Comparison of ENCODE assay signal across 10 mouse cellular contexts in genomic region chr15:79368861-79369440, GRCm38 (mm10). TPM values are rescaled to one million over a fixed set of nuclear protein-coding genes. Genes with fewer than 3 reads are reported as not detected.
A peak's percentile ranks its signal among the peaks of the same experiment; 100 is the strongest.
DNase-seq lines count a peak whose midpoint lies in the region; ATAC-seq and TF ChIP-seq lines count a peak whose summit lies in the region.
"Had no signal": no experiment of that assay in that cellular context is flagged by ENCODE, and none has a peak within 500 bp of the region (broad histone marks: within the 10 kb centered on the region; RNA-seq: fewer than 3 reads in every experiment).

No protein-coding gene starts in this region.

- no peak overlapping the region for H3K4me2 ChIP-seq in hindbrain, embryonic 14.5 days (replicated peaks)
- peak overlapping the region; percentile 10 for H3K4me2 ChIP-seq in lung, embryonic 14.5 days
- H3K4me2 ChIP-seq: midbrain, embryonic 11.5 days had no signal

- ATAC-seq in hindbrain, embryonic 14.5 days (ENCODE audit: low FRiP score) = no peak; the same call in 1 of the 2 replicates
- ATAC-seq in lung, embryonic 14.5 days (ENCODE audit: insufficient read depth) = peak; percentile 6; the same call in 1 of the 2 replicates

- peak overlapping the region; percentile 57 for H3K27ac ChIP-seq in hindbrain, embryonic 10.5 days
- no peak overlapping the region for H3K27ac ChIP-seq in hindbrain, embryonic 14.5 days
- peak overlapping the region; percentile 91 for H3K27ac ChIP-seq in cortical plate, adult 2 months (ENCODE audit: insufficient read depth, low read length)
- peak overlapping the region; percentile 77 for H3K27ac ChIP-seq in lung, embryonic 14.5 days (ENCODE audit: low read depth)

- DNase-seq in hindbrain, embryonic 10.5 days (ENCODE audit: low spot score) = no peak
- DNase-seq in hindbrain, embryonic 14.5 days (ENCODE audit: low spot score) = no peak
- peak; percentile 50 for DNase-seq in heart, postnatal 4 days
- DNase-seq in lung, embryonic 14.5 days = no peak
- DNase-seq in cerebellum, adult 11 months = no peak
- no peak for DNase-seq in frontal cortex, postnatal 36 days (ENCODE audit: low spot score in 2 of 2)
- no peak for DNase-seq in left cerebral cortex, adult 8-10 months (ENCODE audit: low spot score in 2 of 2)
- DNase-seq: cerebellum, postnatal 14 days had no signal

- WGBS in hindbrain, embryonic 10.5 days = 87% methylated on average over 8 of the region's 8 CpGs
- WGBS in hindbrain, embryonic 14.5 days = 82% methylated on average over 8 of the region's 8 CpGs
- WGBS in lung, embryonic 14.5 days = 55% methylated on average over 8 of the region's 8 CpGs

- H3K9me3 ChIP-seq in hindbrain, embryonic 10.5 days = no peaks in the 10 kb centered on the region
- no peaks in the 10 kb centered on the region for H3K9me3 ChIP-seq in hindbrain, embryonic 14.5 days (ENCODE audit: control insufficient read depth, low read length)
- no peaks in the 10 kb centered on the region for H3K9me3 ChIP-seq in lung, embryonic 14.5 days (ENCODE audit: low read depth, low read length)

- peaks cover 86% of the 10 kb centered on the region for H3K36me3 ChIP-seq in hindbrain, embryonic 10.5 days
- H3K36me3 ChIP-seq in hindbrain, embryonic 14.5 days (replicated peaks; ENCODE audit: control insufficient read depth, insufficient read depth) = peaks cover 83% of the 10 kb centered on the region
- peaks cover 75% of the 10 kb centered on the region for H3K36me3 ChIP-seq in lung, embryonic 14.5 days (ENCODE audit: insufficient read depth)

- peaks cover 37% of the 10 kb centered on the region for H3K4me1 ChIP-seq in hindbrain, embryonic 10.5 days (replicated peaks)
- H3K4me1 ChIP-seq in hindbrain, embryonic 14.5 days (replicated peaks; ENCODE audit: control insufficient read depth, insufficient read depth, low read length) = no peaks in the 10 kb centered on the region
- H3K4me1 ChIP-seq in cortical plate, adult 2 months (ENCODE audit: control insufficient read depth, insufficient read depth, low read length) = no peaks in the 10 kb centered on the region
- peaks cover 20% of the 10 kb centered on the region for H3K4me1 ChIP-seq in lung, embryonic 14.5 days (ENCODE audit: insufficient read depth)

- no peak for TF ChIP-seq POLR2A in cortical plate, adult 2 months (IDR thresholded peaks at IDR 0.05; ENCODE audit: extremely low read depth, insufficient read depth, low read length)

- H3K9ac ChIP-seq in hindbrain, embryonic 14.5 days = no peak overlapping the region
- peak overlapping the region; percentile 2; the same call in 1 of the 2 replicates for H3K9ac ChIP-seq in lung, embryonic 14.5 days

- no peak overlapping the region for H3K4me3 ChIP-seq in hindbrain, embryonic 10.5 days
- no peak overlapping the region for H3K4me3 ChIP-seq in hindbrain, embryonic 14.5 days (replicated peaks; ENCODE audit: low read length)
- H3K4me3 ChIP-seq in cortical plate, adult 2 months (ENCODE audit: insufficient read depth, low read length) = no peak overlapping the region
- no peak overlapping the region for H3K4me3 ChIP-seq in lung, embryonic 14.5 days (ENCODE audit: low read depth, low read length)

- TF ChIP-seq CTCF in cortical plate, adult 2 months (IDR thresholded peaks at IDR 0.05; ENCODE audit: extremely low read depth, insufficient read depth, low read length) = no peak
- TF ChIP-seq CTCF in lung, embryonic 14.5 days (IDR thresholded peaks at IDR 0.05; ENCODE audit: low read depth) = no peak

- H3K27me3 ChIP-seq in hindbrain, embryonic 10.5 days (ENCODE audit: insufficient read depth, poor library complexity, severe bottlenecking) = no peaks in the 10 kb centered on the region
- H3K27me3 ChIP-seq in hindbrain, embryonic 14.5 days (ENCODE audit: control insufficient read depth, insufficient read depth, low read length) = no peaks in the 10 kb centered on the region
- H3K27me3 ChIP-seq in lung, embryonic 14.5 days (ENCODE audit: insufficient read depth, low read length) = no peaks in the 10 kb centered on the region

RNA-seq across cellular contexts. Expression of gene Maff, which starts 22.5 kb away (rescaled TPM):
- 0.97 and 1.1 TPM in 2 replicates for polyA plus RNA-seq in hindbrain, embryonic 10.5 days (2016; fragmentation: Nextera tagmentation; extraction: Ambion mirVana)
- polyA plus RNA-seq in hindbrain, embryonic 14.5 days (2014; fragmentation: Nextera tagmentation; extraction: Ambion mirVana) = 1.1 TPM in 2 replicates
- 0.71 and 0.78 TPM in 2 replicates for polyA plus RNA-seq in cortical plate, adult 2 months (2012; rRNA removed)
- 10 to 100 TPM in 1 of 2 experiments, 1 to 10 TPM in 1; 9.8 to 10.2 TPM for total RNA-seq in heart, postnatal 4 days (2021)
- polyA plus RNA-seq in lung, embryonic 14.5 days (2014; fragmentation: Nextera tagmentation; extraction: Ambion mirVana) = 3.3 and 4.3 TPM in 2 replicates
- total RNA-seq in left cerebral cortex, adult 8-10 months (2022) = 1 to 10 TPM; 1.2 to 3.8 (median 1.5) TPM

RNA-seq across cellular contexts. Expression of gene Tmem184b, which starts 34.4 kb away (rescaled TPM):
- polyA plus RNA-seq in hindbrain, embryonic 10.5 days (2016; fragmentation: Nextera tagmentation; extraction: Ambion mirVana) = 54.8 and 56.2 TPM in 2 replicates
- 39.9 and 40.0 TPM in 2 replicates for polyA plus RNA-seq in hindbrain, embryonic 14.5 days (2014; fragmentation: Nextera tagmentation; extraction: Ambion mirVana)
- polyA plus RNA-seq in cortical plate, adult 2 months (2012; rRNA removed) = 69.6 and 75.6 TPM in 2 replicates
- 10 to 100 TPM; 68.1 to 73.4 TPM for total RNA-seq in heart, postnatal 4 days (2021)
- 77.3 and 78.3 TPM in 2 replicates for polyA plus RNA-seq in lung, embryonic 14.5 days (2014; fragmentation: Nextera tagmentation; extraction: Ambion mirVana)
- total RNA-seq in left cerebral cortex, adult 8-10 months (2022) = 10 to 100 TPM; 69.7 to 89.8 (median 75.6) TPM

RNA-seq across cellular contexts. Expression of gene Pla2g6, which starts 40.8 kb away (rescaled TPM):
- polyA plus RNA-seq in hindbrain, embryonic 10.5 days (2016; fragmentation: Nextera tagmentation; extraction: Ambion mirVana) = 24.2 and 25.3 TPM in 2 replicates
- polyA plus RNA-seq in hindbrain, embryonic 14.5 days (2014; fragmentation: Nextera tagmentation; extraction: Ambion mirVana) = 21.2 and 22.9 TPM in 2 replicates
- polyA plus RNA-seq in cortical plate, adult 2 months (2012; rRNA removed) = 27.4 and 28.9 TPM in 2 replicates
- total RNA-seq in heart, postnatal 4 days (2021) = 1 to 10 TPM; 8.4 to 9.6 TPM
- polyA plus RNA-seq in lung, embryonic 14.5 days (2014; fragmentation: Nextera tagmentation; extraction: Ambion mirVana) = 15.2 and 18.4 TPM in 2 replicates
- total RNA-seq in left cerebral cortex, adult 8-10 months (2022) = 10 to 100 TPM; 21.4 to 24.1 (median 22.8) TPM
